Mouse (Mus musculus): ENCODE measurements at regions not wholly inside any gene's neighbourhood (a gene's known extent, or its start where the extent isn't known, plus 50 kb on each side); places are given as distances from the start of the nearest gene placed in this dataset.
"Not testable (repeated sequence)": the region's sequence is repeated elsewhere in the genome, so short reads cannot be mapped to it uniquely, and the experiment has no call there.

DNA sequence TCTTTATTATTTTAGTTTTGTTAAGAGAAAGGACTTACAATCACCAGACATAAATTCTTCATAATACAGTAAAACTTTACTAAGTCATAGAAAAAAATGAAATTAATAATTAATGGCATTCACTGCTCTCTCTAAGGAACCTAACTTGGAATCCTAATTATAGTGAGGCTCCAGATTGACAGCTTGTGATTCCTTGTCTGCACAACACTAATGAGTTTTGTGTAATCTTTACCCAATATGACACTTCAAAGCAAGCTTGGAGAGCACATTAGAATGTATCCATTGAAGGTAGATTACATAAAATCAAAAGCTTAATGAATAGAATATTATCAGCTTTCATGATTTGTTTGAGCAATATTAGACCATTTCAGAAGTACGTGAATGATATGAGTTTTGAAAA lies 1914.7 kb downstream of the Efna5 start:
- no peak for DNase-seq (ENCODE audit: inconsistent ontology term)

DNA sequence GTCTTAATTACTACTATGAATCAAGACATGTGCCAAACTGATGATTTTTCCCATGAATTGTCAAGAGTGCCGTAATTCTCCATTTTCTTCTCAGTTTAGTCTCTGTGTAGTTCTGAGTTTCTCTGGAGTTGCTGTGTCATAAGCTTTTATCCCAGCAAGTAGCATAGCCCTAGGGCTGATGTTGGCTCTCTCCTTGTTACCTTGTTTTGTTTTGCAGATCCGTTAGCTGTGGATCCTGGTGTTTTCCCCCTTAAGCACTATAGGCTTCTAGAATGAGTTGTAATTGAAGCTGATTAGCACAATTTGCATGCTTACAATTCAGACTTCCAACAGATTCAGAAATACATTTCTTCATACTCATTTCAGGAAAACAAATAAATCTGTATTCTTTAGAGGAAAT lies 1915.5 kb downstream of the Efna5 start:
- DNase-seq (ENCODE audit: inconsistent ontology term) = no peak

DNA sequence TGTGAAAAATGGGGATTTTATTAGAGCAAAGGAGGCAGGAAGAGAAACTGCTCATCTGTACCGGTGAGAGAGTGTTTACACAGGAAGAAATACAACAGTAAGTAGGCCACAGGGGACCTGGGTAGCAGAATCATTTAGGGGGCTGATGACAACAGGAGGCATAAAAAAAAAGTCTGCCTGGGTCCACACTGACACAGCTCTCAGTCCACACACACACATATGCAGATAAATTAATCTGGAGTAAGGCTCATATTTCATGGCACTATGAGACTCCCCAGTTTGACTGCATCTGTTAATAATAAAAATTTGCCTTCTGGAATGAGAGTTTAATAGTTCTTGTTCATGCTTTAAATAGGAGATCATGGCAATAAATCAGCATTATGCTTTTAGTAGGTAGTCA lies 1929.7 kb downstream of the Efna5 start:
- no peak for DNase-seq (ENCODE audit: inconsistent ontology term)

DNA sequence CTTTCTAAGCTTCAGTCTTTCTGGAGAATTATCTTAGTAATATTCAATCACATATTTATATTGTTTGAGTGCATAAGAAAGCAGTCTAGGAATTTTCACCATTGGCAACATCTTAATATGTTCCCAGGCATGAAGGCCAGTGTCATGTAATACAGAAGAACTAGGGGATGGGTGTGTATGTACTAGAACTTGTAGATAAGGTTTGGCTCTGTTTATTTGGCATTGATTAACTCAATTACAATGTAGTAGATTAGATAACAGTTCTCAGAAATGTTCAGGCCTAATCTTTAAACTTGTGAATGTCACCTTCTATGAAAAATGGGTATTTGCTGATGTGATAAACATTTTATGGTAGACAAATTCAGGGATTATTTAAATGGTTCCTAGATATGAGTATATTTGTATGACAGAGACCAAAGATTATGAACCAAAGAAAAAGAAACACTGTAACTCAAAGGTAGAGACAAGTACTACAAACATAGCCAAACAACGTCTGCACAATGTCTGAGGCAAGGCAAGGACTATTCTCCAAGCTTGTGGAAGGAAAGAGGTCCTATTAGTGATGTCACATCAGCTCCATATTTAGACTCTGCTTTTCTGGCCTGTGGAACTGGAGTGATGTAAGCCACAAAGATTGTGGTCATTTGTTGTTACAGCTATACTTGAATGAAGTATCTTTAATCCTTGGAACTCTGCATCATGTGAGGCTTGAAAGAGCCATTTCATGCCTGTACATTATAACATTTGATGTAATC lies 1924.8 kb upstream of the Nudt12 start:
- DNase-seq (ENCODE audit: inconsistent ontology term) = no peak

DNA sequence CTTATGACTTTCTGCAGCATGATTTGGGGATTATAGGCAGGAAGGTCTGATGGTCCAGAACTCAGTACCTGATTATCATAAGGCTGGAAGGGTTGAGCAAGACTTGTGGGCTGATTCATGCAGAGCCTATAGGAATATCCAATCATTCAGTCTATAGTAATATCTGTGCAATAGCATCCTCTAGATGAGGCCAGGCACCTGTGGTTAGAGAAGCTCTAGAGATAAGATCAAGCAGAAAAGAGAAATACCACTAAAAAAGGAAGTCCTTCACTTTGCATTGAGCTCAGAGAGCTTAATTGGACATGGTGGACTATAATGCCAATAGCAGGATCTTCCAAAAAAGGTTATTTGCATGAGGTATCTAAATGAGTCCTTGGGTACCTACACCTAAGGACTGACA lies 1921.1 kb upstream of the Nudt12 start:
- DNase-seq (ENCODE audit: inconsistent ontology term) = no peak

DNA sequence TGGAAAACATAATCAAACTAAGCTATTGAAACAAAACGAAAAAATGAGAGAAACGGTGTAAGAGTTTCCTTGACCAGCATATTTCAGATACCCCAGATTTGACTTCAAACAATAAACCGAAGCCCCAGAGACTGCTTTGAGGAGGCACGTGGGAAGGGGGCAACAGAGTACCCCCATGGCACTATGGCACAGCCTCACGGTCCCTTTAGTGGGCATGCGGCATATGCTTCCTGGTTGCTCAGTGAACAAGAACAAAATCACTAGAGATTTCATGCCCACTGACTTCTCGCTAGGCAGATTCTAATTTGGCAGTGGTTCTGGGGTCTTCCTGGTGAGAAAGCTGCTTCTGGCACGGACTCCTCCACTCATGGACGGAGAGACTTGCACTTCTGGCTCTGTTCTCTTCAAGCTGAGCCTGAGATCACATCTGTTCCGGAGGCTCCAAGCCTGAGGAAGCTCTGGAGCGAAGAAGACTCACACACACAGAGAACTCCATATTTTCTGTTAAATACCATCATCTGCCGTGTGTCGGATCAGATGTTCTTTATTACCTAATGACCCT lies 1912.7 kb upstream of the Nudt12 start:
- DNase-seq (ENCODE audit: inconsistent ontology term) = peak; percentile 33

DNA sequence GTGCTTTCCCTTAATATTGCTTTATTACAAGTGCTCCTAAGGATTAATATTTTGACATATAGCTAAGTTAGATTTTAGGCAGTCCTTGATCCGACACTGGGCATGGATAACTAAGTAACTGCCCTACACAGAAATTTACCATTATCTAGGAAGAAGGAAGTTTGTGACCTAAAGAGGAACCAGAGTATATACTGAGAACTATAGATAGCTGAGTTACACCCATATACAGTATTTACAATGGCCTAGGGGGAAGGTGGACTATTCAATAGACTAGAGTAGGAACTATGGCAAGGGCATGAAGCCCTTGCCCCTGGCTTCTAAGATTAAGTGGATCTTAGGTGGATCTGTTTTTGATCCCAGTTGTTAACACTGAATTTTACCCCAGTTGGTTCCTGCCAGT lies 1869.5 kb upstream of the Nudt12 start:
- DNase-seq (ENCODE audit: inconsistent ontology term) = not testable (repeated sequence)

DNA sequence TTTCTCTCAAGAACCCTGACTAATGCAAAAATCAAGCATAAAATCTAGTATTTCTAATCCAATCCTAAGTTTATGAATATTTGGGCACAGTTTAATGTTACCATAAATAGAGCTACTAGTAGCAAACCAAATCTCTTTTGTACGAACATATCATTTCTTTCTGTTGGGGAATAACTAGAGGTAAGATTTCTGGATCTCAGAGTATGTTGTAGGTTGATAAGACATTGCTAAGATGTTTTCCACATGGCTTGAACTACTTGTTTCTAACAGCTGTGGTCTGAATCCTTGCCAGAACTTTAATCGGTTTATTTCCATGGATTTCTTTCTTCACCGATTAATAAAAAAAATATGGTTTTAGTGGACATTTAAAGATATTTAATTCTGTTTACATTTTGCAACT lies 1844.3 kb upstream of the Nudt12 start:
- DNase-seq (ENCODE audit: inconsistent ontology term) = no peak

DNA sequence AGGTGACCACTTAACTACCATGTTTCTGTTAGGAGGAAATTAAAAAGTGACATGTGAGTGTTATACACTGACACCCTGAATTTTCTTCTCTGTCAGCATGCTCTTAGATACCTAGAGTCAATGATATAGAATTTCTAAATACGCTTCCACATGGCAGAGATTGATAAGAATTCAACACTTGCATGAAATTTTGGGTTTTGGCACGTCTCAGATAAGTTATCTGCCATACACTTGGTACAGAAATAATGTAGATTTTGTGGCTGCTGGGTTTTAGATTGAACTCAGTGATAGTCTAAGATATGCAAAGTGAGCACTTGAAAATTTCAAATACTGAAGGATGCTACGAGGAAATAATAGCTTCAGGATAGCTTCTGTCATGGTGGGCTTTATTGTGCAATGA lies 1841.5 kb upstream of the Nudt12 start:
- no peak for DNase-seq (ENCODE audit: inconsistent ontology term)

DNA sequence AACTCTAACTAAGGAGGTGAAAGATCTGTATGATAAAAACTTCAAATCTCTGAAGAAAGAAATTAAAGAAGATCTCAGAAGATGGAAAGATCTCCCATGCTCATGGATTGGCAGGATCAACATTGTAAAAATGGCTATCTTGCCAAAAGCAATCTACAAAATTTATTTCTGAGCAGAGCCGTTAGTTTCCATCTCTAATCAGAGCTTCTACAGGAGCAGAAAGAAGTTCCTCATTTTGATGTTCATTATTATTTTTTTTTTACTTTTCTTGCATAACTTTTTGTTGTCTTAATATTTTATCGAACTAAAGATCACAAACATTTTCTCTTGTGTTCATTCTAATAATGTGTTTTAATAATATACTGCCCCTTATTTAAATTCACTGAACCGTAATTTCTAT lies 1825.6 kb upstream of the Nudt12 start:
- DNase-seq (ENCODE audit: inconsistent ontology term) = not testable (repeated sequence)

DNA sequence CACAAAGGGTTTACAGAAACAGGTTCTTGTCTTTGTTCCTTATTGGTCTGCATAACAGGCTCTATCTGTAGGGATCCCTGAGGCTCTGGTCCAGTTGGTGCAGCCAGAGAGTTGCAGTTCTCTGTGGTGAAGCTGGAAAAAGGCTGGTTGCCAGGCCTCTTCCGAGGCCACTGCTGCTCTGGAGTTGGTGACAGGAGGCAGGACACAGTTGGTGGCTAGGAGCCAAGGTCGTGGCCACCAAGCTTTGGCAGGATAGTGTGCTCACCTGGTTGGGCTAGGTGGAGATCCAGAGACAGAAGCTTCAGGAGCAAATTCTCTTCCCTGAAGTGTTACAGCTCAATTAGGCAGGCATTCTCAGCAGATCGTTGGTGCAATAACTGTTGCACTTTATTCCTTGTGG lies 1819.4 kb upstream of the Nudt12 start:
- DNase-seq (ENCODE audit: inconsistent ontology term) = no peak

DNA sequence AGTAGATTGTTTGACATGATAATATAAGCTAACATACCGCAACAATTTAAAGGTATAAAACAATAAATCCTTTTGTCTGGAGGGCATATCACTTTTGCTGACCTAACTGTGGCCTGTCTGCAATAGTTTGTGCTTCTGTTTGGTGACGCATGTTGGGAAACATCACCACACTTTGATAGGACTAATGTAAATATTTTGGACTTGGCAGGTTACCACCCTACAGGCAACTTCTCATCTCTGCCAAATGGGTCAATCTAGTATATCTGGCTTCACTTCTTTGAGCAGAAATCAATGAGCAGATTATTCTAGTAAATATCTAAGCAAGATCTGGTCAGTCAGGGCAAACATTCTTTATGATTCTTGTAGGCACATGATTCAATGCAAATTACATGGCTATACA lies 1817.3 kb upstream of the Nudt12 start:
- no peak for DNase-seq (ENCODE audit: inconsistent ontology term)

DNA sequence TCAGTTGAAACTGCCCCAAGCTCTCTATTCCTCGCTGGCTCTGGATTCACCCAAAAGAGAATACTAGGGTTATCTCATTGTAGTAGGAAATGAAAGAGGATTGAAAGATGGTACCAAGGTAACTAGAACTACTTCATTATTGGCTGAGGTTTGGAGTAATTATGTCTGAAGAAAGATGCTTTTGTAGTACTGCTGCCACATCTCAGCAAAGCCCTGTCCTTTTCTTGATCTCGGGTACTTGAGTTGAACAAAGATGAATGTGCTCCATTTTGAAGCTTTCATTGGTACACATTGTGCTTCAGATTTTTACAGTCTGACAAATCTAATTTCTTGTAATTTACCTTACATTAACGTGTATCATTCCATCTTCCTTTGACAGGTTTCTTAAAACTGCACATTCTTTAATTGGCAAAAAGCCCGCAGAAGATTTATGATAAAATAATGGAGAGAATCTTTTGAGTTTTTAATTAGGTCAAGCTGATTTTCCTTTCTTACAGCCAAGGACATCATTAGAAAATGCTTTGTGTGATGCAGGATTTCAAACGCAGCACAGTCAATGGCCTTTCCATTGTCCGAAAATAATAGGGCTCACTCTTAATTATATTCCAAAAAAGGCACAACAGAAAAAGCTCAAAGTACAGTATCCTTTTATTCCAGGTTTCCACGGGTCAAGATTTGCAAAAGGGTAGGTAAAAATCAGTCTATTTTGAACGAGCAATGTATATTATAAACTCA lies 1791.7 kb upstream of the Nudt12 start:
- peak; percentile 62 for DNase-seq (ENCODE audit: inconsistent ontology term)

DNA sequence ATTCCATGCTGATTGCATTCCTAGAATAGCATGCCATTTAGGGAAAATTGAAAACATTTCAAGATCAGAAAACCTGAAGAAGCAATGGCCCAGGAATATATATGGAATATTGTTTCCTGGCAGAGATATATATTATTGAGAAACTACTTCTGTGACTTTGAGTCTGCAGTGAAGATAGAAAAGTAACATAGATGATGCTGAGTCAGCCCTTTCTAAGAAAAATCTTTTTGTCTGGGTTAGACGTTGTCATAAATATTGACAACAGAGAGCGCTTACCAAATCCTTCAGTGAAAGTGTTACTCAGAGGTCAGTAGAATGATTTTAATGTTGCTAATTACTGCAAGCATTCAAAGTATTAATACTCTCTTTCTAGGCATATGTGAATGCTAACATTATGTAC lies 1749.1 kb upstream of the Nudt12 start:
- DNase-seq (ENCODE audit: inconsistent ontology term) = no peak

DNA sequence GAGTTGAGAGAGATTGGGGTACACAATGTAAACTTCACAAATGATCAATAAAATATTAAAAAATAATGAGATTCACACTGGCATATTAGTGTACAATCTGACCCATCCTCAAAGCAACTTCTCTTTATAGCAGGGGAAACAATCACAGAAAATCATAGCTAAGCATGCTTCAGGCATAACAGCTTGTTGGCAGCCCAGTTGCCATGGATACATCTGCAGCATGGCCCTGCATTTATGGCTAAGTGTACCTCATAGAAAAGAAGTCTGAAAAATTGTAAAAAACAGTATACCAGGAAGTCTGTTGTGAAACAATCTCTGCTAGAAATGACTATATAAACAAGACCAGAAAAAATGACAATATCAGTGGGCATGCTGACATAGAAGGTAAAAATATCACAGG lies 1747.9 kb upstream of the Nudt12 start:
- no peak for DNase-seq (ENCODE audit: inconsistent ontology term)

DNA sequence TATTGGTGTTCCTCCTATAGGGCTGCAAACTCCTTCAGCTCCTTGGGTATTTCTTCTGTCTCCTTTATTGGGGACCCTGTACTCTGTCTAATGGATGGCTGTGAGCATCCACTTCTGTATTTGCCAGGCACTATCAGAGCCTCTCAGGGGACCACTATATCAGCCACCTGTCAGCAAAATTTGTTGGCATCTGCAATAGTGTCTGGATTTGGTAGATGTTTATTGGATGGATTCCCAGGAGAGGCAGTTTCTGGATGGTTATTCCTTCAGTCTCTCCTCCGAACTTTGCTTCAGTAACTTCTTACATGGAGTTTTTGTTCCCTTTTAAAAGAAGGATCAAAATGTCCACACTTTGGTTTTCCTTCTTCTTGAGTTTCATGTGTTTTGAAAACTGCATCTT lies 1729.7 kb upstream of the Nudt12 start:
- no peak for DNase-seq (ENCODE audit: inconsistent ontology term)

DNA sequence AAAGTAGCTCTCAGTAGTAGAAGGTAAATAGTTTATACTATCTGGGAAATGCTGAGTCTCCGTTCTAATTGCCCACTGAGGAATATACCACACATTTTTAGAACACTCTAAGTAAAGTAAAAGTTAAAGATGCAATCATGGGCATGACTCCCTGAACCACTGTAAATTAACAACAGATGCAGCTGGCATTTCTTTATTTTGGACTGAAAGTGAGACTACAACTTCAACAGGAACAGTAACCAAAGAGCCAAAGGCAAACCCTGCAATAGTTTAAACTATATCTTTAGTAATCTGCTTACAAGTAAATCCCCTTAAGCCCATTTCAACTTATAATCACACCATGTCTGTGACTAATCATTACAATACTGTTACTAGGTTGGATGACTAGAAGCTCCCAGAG lies 1725.0 kb upstream of the Nudt12 start:
- no peak for DNase-seq (ENCODE audit: inconsistent ontology term)

DNA sequence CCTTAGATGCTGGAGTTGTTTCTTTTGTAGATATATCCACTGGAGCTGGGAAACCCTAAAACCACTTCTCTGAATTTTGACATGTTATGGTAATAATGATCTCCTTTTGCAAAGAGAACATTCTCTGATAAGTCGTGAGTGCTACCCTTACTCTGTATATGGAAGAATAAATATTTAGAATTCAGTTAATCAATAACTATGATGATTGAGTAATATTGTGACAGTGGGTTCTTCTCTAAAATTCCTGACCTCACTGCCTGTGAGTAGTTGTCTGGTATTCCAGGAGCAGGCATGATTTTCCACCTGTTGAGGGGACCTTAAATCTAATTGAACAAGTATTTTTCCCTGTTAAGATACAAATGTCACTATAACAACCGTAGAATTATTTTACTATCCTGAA lies 1707.0 kb upstream of the Nudt12 start:
- no peak for DNase-seq (ENCODE audit: inconsistent ontology term)

DNA sequence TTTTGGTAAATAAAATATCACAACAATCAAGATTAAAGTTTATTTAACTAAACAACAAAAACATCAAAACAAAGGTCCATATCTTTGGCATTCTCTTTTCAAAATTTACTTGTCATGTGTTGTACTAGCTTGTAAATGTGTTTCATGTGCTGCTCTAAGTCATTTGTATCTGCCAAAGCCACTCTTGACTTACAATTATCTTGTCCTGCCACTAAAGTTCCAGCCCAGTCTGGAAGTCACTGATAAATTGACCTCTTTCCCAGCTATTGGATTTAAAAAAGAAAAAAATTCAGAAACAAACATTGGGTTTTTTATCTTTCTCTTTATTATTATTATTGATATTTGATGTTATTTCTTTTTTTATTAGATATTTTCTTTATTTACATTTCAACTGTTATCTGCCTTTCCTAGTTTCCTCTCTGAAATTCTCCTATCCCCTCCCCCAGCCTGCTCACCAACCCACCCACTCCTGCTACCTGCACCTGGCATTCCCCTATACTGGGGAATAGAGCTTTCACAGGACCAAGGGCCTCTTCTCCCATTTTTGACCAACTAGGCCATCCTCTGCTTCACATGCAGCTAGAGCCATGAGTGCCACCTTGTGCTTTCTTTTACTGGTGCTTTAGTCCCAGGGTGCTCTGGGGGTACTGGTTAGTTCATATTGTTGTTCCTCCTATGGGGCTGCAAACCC lies 1704.9 kb upstream of the Nudt12 start:
- no peak for DNase-seq (ENCODE audit: inconsistent ontology term)

DNA sequence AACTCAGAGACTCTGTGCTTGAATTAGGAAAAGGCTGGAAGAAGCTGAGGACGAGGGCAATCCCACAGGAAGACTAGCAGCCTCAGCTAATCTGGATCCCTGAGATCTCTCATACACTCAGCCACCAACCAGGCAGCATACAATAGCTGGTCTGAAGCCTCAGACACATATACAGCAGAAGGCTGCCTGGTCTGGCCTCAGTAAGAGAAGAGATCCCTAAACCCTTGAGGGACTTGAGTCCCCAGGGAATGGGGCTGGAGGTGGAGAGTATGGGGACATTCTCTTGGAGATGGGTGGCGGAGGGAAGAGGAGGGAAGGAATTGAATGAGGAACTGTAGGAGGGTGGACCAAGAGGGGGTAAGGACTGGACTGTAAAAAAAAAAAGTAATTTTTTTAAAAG lies 1704.3 kb upstream of the Nudt12 start:
- no peak for DNase-seq (ENCODE audit: inconsistent ontology term)

Data from Muller cell, postnatal 12 days (primary cell).